Mouse (Mus musculus) ES-E14 (cell line): ENCODE results near the gene Ldlrap1.

ENCODE experiments used
- CHD2 ChIP-seq: IDR thresholded peaks from 2 replicates; pipeline ENCODE4 v1.6.1; 2014; ENCODE audit warnings: mild to moderate bottlenecking, low read depth, low read length, inconsistent platforms
- MAFK ChIP-seq: IDR thresholded peaks from 2 replicates; pipeline ENCODE4 v1.6.1; 2014; ENCODE audit warnings: mild to moderate bottlenecking, low read depth, low read length, inconsistent platforms; ENCODE audit not compliant: insufficient read depth
- ZC3H11A ChIP-seq: IDR thresholded peaks from 2 replicates; pipeline ENCODE4 v1.6.1; 2012; ENCODE audit warnings: low read depth, mild to moderate bottlenecking, inconsistent platforms, low read length, borderline replicate concordance

DNA sequence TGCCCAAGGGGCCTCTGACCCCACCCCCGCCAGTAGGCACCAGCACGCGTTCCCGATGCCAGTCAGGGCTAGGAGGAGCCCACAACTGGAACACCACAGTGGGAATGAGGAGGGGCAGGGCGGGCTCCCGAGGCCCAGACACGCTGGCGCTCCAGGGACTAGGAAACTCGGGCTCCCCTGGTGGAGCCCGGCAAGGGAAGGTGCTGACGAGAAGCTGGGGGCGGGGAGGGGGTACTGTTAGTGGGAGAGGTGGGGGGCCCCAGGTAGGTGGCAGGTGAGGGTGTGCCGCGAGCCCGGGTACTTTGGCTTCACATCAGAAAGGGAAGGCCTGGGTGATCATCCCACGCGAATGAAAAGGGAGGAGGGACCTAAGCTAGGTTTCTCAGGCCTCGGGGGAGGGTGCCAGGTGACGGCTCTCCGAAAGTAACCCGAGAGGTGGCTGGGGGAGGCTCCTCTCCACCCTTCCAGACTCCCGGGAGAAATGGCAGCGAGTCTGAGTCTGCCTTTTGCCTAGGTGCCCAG, 859 bp downstream of the Ldlrap1 start:
- TF ChIP-seq MAFK: no peak
- no peak for TF ChIP-seq CHD2
- TF ChIP-seq ZC3H11A: no peak
